In the genomic region with DNA sequence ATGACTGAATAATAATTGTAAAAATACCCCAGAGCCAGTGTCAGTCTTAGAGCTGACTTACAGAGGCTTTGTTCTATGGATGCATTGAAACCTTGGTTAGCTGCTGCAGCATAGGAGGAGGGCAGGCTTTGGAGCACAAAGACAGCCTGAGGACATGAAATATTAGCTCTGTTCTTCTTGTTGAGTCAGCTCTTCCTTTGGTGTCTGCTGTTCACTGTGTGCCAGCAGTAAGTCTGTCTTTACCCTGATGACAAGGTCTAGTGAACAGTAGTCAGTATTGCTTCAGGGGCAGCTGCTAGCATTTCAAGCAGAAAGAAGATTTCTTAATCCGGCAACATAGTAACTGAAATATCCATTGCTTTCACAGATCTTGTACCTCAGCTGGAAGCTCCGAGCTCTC, we compare ENCODE assay signal across 24 mouse cellular contexts. TPM values are rescaled to one million over a fixed set of nuclear protein-coding genes. Genes with fewer than 3 reads are reported as not detected.
DNase-seq lines count a peak whose midpoint lies in the region; ATAC-seq and TF ChIP-seq lines count a peak whose summit lies in the region.
"Had no signal": no experiment of that assay in that cellular context is flagged by ENCODE, and none has a peak within 500 bp of the region (broad histone marks: within the 10 kb centered on the region; RNA-seq: fewer than 3 reads in every experiment).

No protein-coding gene starts in this region.

- CTCF ChIA-PET in Patski (lab: Charles Lee), result interaction anchor here (0.7 to 1.5 kb wide), 5 partner anchors 9 to 48 kb away, joined by 3 to 4 read pairs (median 3); a partner anchor contains a TSS

- WGBS in hindbrain, postnatal 0 days, result 91% methylated on average over 2 of the region's 2 CpGs

- no peaks in the 10 kb centered on the region for H3K9me3 ChIP-seq in hindbrain, postnatal 0 days (ENCODE audit: low read length)
- H3K9me3 ChIP-seq: forebrain, embryonic 15.5 days; heart, embryonic 15.5 days; hindbrain, embryonic 13.5 days; intestine, embryonic 15.5 days had no signal

- peak; percentile 63 for ATAC-seq in Patski
- ATAC-seq in hindbrain, postnatal 0 days, result no peak
- ATAC-seq: forebrain, embryonic 15.5 days; intestine, embryonic 15.5 days had no signal

- no peak for TF ChIP-seq CTCF in gastrocnemius, adult 2 months (IDR thresholded peaks at IDR 0.05)
- no peak for TF ChIP-seq CTCF in Patski (IDR thresholded peaks at IDR 0.05)
- no peak for TF ChIP-seq CTCF in hindbrain, postnatal 0 days (IDR thresholded peaks at IDR 0.05; ENCODE audit: low read depth)

- intact Hi-C loops in gastrocnemius, adult 2 months (cut with DNase I), result loop anchor here (5.0 kb wide), 1 partner anchor 46 kb away; a partner anchor contains a TSS

- no peak overlapping the region for H3K4me3 ChIP-seq in gastrocnemius, adult 2 months
- no peak overlapping the region for H3K4me3 ChIP-seq in hindbrain, postnatal 0 days (ENCODE audit: low read length)
- H3K4me3 ChIP-seq: forebrain, embryonic 15.5 days; heart, embryonic 15.5 days; hindbrain, embryonic 13.5 days; intestine, embryonic 15.5 days had no signal

- no peak overlapping the region for H3K4me2 ChIP-seq in hindbrain, postnatal 0 days (ENCODE audit: low read depth, low read length)
- H3K4me2 ChIP-seq: forebrain, embryonic 15.5 days; heart, embryonic 11.5 days; heart, embryonic 15.5 days; hindbrain, embryonic 13.5 days; intestine, embryonic 15.5 days had no signal

- H3K9ac ChIP-seq in hindbrain, postnatal 0 days (replicated peaks; ENCODE audit: low read length), result no peak overlapping the region
- H3K9ac ChIP-seq: forebrain, embryonic 15.5 days; heart, embryonic 15.5 days; hindbrain, embryonic 13.5 days; intestine, embryonic 15.5 days had no signal

- peak overlapping the region; percentile 75 for H3K27ac ChIP-seq in gastrocnemius, adult 2 months
- no peak overlapping the region for H3K27ac ChIP-seq in hindbrain, postnatal 0 days
- H3K27ac ChIP-seq: forebrain, embryonic 15.5 days; heart, embryonic 15.5 days; hindbrain, embryonic 13.5 days; intestine, embryonic 15.5 days had no signal

- peaks cover 78% of the 10 kb centered on the region for H3K36me3 ChIP-seq in hindbrain, postnatal 0 days (ENCODE audit: insufficient read depth, low read length)

- no peaks in the 10 kb centered on the region for H3K4me1 ChIP-seq in hindbrain, postnatal 0 days (ENCODE audit: insufficient read depth, low read length)
- H3K4me1 ChIP-seq: forebrain, embryonic 15.5 days; heart, embryonic 15.5 days; hindbrain, embryonic 13.5 days; intestine, embryonic 15.5 days had no signal

- peak; percentile 51 for DNase-seq in adrenal gland, adult 2 months
- no peak for DNase-seq in adrenal gland, postnatal 25 days
- no peak for DNase-seq in gastrocnemius, adult 2 months
- no peak for DNase-seq in gastrocnemius, postnatal 10 days
- DNase-seq in 3T3-L1 (ENCODE audit: low read depth, low spot score), result peak; percentile 65
- peak; percentile 35 for DNase-seq in Patski (ENCODE audit: low read depth, low spot score)
- no peak for DNase-seq in hindbrain, postnatal 0 days (ENCODE audit: low spot score)
- DNase-seq: adrenal gland, postnatal 10 days; cerebellum, adult 2 months; gastrocnemius, postnatal 36 days; heart, adult 18-20 months; kidney, adult 18-20 months had no signal

- in situ Hi-C loops in Patski (cut with MboI; ENCODE audit: low pct_unique_long_range_greater_than_20kb), result no loop called here

- POLR2A ChIA-PET in Patski (lab: Charles Lee), result interaction anchor here (1.0 to 2.1 kb wide), 2 partner anchors 10 to 21 kb away, joined by 4 to 8 read pairs; no protein-coding TSS in a partner anchor

- no peaks in the 10 kb centered on the region for H3K27me3 ChIP-seq in Patski
- no peaks in the 10 kb centered on the region for H3K27me3 ChIP-seq in hindbrain, postnatal 0 days (ENCODE audit: insufficient read depth, low read length)
- H3K27me3 ChIP-seq: CH12.LX; forebrain, embryonic 15.5 days; heart, embryonic 15.5 days; hindbrain, embryonic 13.5 days; intestine, embryonic 15.5 days had no signal

RNA-seq across cellular contexts. Expression of a gene that starts 12.2 kb away (rescaled TPM):
- total RNA-seq in adrenal gland, adult 2 months (2021), result 10 to 100 TPM; 18.8 to 33.4 TPM
- polyA plus RNA-seq in adrenal gland, adult 2 months (2012; rRNA removed), result 70.1 and 75.8 TPM in 2 replicates
- 23.0 and 24.6 TPM in 2 replicates for total RNA-seq in adrenal gland, postnatal 25 days (2021)
- total RNA-seq in gastrocnemius, adult 2 months (2021), result 10 to 100 TPM; 15.5 to 15.9 TPM
- total RNA-seq in gastrocnemius, postnatal 10 days (2021), result 10 to 100 TPM; 14.3 to 16.9 TPM
- 39.8 TPM for polyA plus RNA-seq in Patski (2021)
- total RNA-seq in hindbrain, postnatal 0 days (2014; rRNA removed), result 45.7 and 49.7 TPM in 2 replicates
- polyA plus RNA-seq in hindbrain, postnatal 0 days (2015; fragmentation: Nextera tagmentation; extraction: Ambion mirVana), result 7.4 and 7.8 TPM in 2 replicates

RNA-seq across cellular contexts. Expression of a gene that starts 47.1 kb away (rescaled TPM):
- 1 to 10 TPM in 1 of 2 experiments, under 1 TPM in 1; 0.76 to 1.4 TPM for total RNA-seq in adrenal gland, adult 2 months (2021)
- 0.03 and 0.33 TPM in 2 replicates for polyA plus RNA-seq in adrenal gland, adult 2 months (2012; rRNA removed)
- 1.1 TPM in 1 of 2 replicates, not detected in the other for total RNA-seq in adrenal gland, postnatal 25 days (2021)
- total RNA-seq in gastrocnemius, adult 2 months (2021), result under 1 TPM; 0.11 to 0.13 TPM
- total RNA-seq in gastrocnemius, postnatal 10 days (2021), result under 1 TPM; 0.34 to 0.47 TPM
- polyA plus RNA-seq in Patski (2021), result 6.1 TPM
- total RNA-seq in hindbrain, postnatal 0 days (2014; rRNA removed), result 4.2 and 29.4 TPM in 2 replicates
- 8.2 and 9.9 TPM in 2 replicates for polyA plus RNA-seq in hindbrain, postnatal 0 days (2015; fragmentation: Nextera tagmentation; extraction: Ambion mirVana)
- total RNA-seq: CH12.LX; hematopoietic stem cell, adult 5-6 weeks had no signal
- polyA plus RNA-seq: heart, embryonic 11.5 days had no signal

RNA-seq across cellular contexts. Expression of a gene that starts 48.4 kb away (rescaled TPM):
- 1 to 10 TPM in 1 of 2 experiments, not detected in 1; 1.3 TPM for total RNA-seq in adrenal gland, adult 2 months (2021)
- polyA plus RNA-seq in adrenal gland, adult 2 months (2012; rRNA removed), result 0.26 TPM in 1 of 2 replicates, not detected in the other
- 0.09 and 3.0 TPM in 2 replicates for total RNA-seq in adrenal gland, postnatal 25 days (2021)
- total RNA-seq in gastrocnemius, adult 2 months (2021), result not detected
- not detected for total RNA-seq in gastrocnemius, postnatal 10 days (2021)
- 0.39 TPM for polyA plus RNA-seq in Patski (2021)
- 0.07 TPM in 1 of 2 replicates, not detected in the other for total RNA-seq in hindbrain, postnatal 0 days (2014; rRNA removed)
- 0.04 TPM in 1 of 2 replicates, not detected in the other for polyA plus RNA-seq in hindbrain, postnatal 0 days (2015; fragmentation: Nextera tagmentation; extraction: Ambion mirVana)
- total RNA-seq: CH12.LX; heart, adult 18-20 months; heart, postnatal 14 days; hematopoietic stem cell, adult 5-6 weeks had no signal
- polyA plus RNA-seq: cerebellum, adult 2 months; embryonic facial prominence, embryonic 11.5 days; forebrain, embryonic 11.5 days; forebrain, embryonic 15.5 days; frontal cortex, adult 2 months; heart, embryonic 11.5 days; heart, embryonic 15.5 days; hindbrain, embryonic 13.5 days had no signal

RNA-seq across cellular contexts. Expression of a gene that starts 56.5 kb away (rescaled TPM):
- not detected for total RNA-seq in adrenal gland, adult 2 months (2021)
- polyA plus RNA-seq in adrenal gland, adult 2 months (2012; rRNA removed), result 0.36 and 0.85 TPM in 2 replicates
- not detected in 2 replicates for total RNA-seq in adrenal gland, postnatal 25 days (2021)
- total RNA-seq in gastrocnemius, adult 2 months (2021), result not detected
- 1 to 10 TPM; 1.8 TPM for total RNA-seq in gastrocnemius, postnatal 10 days (2021)
- polyA plus RNA-seq in Patski (2021), result 0.14 TPM
- total RNA-seq in hindbrain, postnatal 0 days (2014; rRNA removed), result 0.11 and 0.21 TPM in 2 replicates
- 0.20 and 0.35 TPM in 2 replicates for polyA plus RNA-seq in hindbrain, postnatal 0 days (2015; fragmentation: Nextera tagmentation; extraction: Ambion mirVana)
- total RNA-seq: gastrocnemius, adult 18-20 months; gastrocnemius, postnatal 36 days; heart, adult 18-20 months; hematopoietic stem cell, adult 5-6 weeks had no signal
- polyA plus RNA-seq: cerebellum, adult 2 months; embryonic facial prominence, embryonic 11.5 days; forebrain, embryonic 15.5 days; heart, embryonic 15.5 days had no signal

Comparison
In these comparisons a context has a peak if more than half of its experiments do, and no peak if none do; other contexts are left out.
1. DNase-seq: peak in adrenal gland, adult 2 months (single experiment), 3T3-L1 (single experiment) and Patski (single experiment); none in adrenal gland, postnatal 25 days (single experiment), gastrocnemius, adult 2 months (single experiment), gastrocnemius, postnatal 10 days (single experiment) and hindbrain, postnatal 0 days (single experiment).